Mouse (Mus musculus) G1E (cell line): Measurements from ENCODE around the gene Arhgef1.

Experiments used
- CTCF ChIP-seq: IDR thresholded peaks from 2 replicates; pipeline ENCODE4 v1.5.1; 2012; ENCODE audit warnings: low read depth, low read length, inconsistent platforms, mixed read lengths
- GATA2 ChIP-seq: IDR thresholded peaks from 2 replicates; pipeline ENCODE4 v1.6.1; 2012; ENCODE audit warnings: low read depth, low read length, inconsistent platforms, borderline replicate concordance
- POLR2AphosphoS5 ChIP-seq: IDR thresholded peaks from 2 replicates; pipeline ENCODE4 v1.6.1; 2012; ENCODE audit warnings: low read depth, low read length, inconsistent platforms; ENCODE audit not compliant: insufficient replicate concordance
- TAL1 ChIP-seq: conservative IDR thresholded peaks from 2 replicates; pipeline ENCODE4 v1.6.1; 2012; ENCODE audit warnings: low read depth, low read length, inconsistent platforms, mixed read lengths

DNA sequence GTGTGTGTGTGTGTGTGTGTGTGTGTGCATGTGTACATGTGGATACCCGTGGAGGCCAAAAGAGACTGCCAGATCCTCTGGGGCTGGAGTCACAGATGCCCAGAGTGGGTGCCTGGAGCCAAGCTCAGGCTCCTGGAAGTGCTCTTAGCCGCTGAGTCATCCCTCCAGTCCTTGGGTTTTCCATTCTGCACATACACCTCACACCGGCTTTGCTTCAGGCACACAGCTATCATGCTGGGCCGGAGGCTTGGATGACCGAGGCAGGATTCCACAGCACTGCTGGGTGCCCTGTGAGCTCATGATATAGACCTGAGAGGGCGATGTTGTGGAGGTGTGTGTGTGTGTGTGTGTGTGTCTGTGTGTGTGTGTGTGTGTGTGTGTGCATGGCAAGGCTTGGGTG, 65.8 kb downstream of the Arhgef1 start:
- TF ChIP-seq CTCF (no peak), TAL1 (no peak), POLR2AphosphoS5 (no peak), GATA2 (no peak)
